Mouse (Mus musculus) layer of hippocampus, adult 18-20 months (tissue): Measurements from ENCODE around the gene Bmp8a. TPM values are rescaled to one million over a fixed set of nuclear protein-coding genes. Genes with fewer than 3 reads are reported as not detected.
"Not testable (repeated sequence)": the region's sequence is repeated elsewhere in the genome, so short reads cannot be mapped to it uniquely, and the experiment has no call there.

Experiments used
- DNase-seq, 2 experiments: peaks; one replicate each; pipeline ENCODE4 v3.0.0; 2022; ENCODE audit warnings: low spot score in 2 of 2
- total RNA-seq, 2 experiments: library from RNA; stranded (reverse); gene quantifications; 2 replicates each; pipeline ENCODE4 v1.2.3; 2021

Gene Bmp8a
- total RNA-seq, 2 experiments from 2014 or later: not detected

GRCm38 (mm10) chr4:123331961-123332360, 11.1 kb downstream of the Bmp8a start:
- not testable (repeated sequence) for DNase-seq

- no peak for DNase-seq
Observed at GRCm38 (mm10) chr4:123331326-123331725, 11.7 kb downstream of the Bmp8a start.

GRCm38 (mm10) chr4:123328946-123329345, 14.1 kb downstream of the Bmp8a start:
- no peak for DNase-seq

- no peak for DNase-seq
Observed at GRCm38 (mm10) chr4:123327630-123328029, 15.4 kb downstream of the Bmp8a start.

GRCm38 (mm10) chr4:123326087-123326486, 17.0 kb downstream of the Bmp8a start:
- DNase-seq: no peak

- DNase-seq: no peak
Observed at GRCm38 (mm10) chr4:123323534-123323933, 19.5 kb downstream of the Bmp8a start, which contains the start of gene Oxct2a. Gene Oxct2a (minus strand): TSS chr4:123323634.

- DNase-seq: not testable (repeated sequence)
Observed at GRCm38 (mm10) chr4:123322910-123323309, 20.1 kb downstream of the Bmp8a start.

GRCm38 (mm10) chr4:123314497-123314896, 28.6 kb downstream of the Bmp8a start:
- no peak for DNase-seq

GRCm38 (mm10) chr4:123313010-123313409, 30.0 kb downstream of the Bmp8a start:
- DNase-seq: no peak

GRCm38 (mm10) chr4:123311845-123312244, 31.2 kb downstream of the Bmp8a start:
- no peak for DNase-seq

- DNase-seq: no peak
Observed at GRCm38 (mm10) chr4:123308292-123308691, 34.8 kb downstream of the Bmp8a start.

- peak in 1 of 2 experiments; percentile 48 for DNase-seq
Observed at GRCm38 (mm10) chr4:123306999-123307398, 36.1 kb downstream of the Bmp8a start.

- peak in 1 of 2 experiments; percentile 60 for DNase-seq
Observed at GRCm38 (mm10) chr4:123305789-123306188, 37.3 kb downstream of the Bmp8a start.

GRCm38 (mm10) chr4:123298980-123299670, 43.9 kb downstream of the Bmp8a start:
- DNase-seq: no peak

- no peak for DNase-seq
Observed at GRCm38 (mm10) chr4:123298226-123298625, 44.8 kb downstream of the Bmp8a start.

- no peak for DNase-seq
Observed at GRCm38 (mm10) chr4:123297195-123297960, 45.7 kb downstream of the Bmp8a start.

GRCm38 (mm10) chr4:123296148-123296534, 46.9 kb downstream of the Bmp8a start:
- DNase-seq: no peak

GRCm38 (mm10) chr4:123295516-123296147, 47.4 kb downstream of the Bmp8a start:
- no peak for DNase-seq

GRCm38 (mm10) chr4:123295026-123295425, 48.0 kb downstream of the Bmp8a start:
- not testable (repeated sequence) for DNase-seq

GRCm38 (mm10) chr4:123293661-123294443, 49.2 kb downstream of the Bmp8a start:
- DNase-seq: no peak

GRCm38 (mm10) chr4:123292989-123293388, 50.1 kb downstream of the Bmp8a start:
- no peak for DNase-seq
